Mouse (Mus musculus): Measurements from ENCODE around the gene Paqr6. TPM values are rescaled to one million over a fixed set of nuclear protein-coding genes. Genes with fewer than 3 reads are reported as not detected.

The Paqr6 gene
- polyA plus RNA-seq, 1 experiment from 2014 or later: 1.7 TPM

- WGBS: 2% methylated on average over 2 of the region's 2 CpGs
- peak; percentile 90 for DNase-seq (ENCODE audit: low spot score)
- Histone ChIP-seq H3K9me3 (no peaks in the 10 kb centered on the region), H3K36me3 (peaks cover 29% of the 10 kb centered on the region), H3K27me3 (ENCODE audit: insufficient read depth, poor library complexity, severe bottlenecking) (no peaks in the 10 kb centered on the region), H3K4me3 (no peak overlapping the region), H3K27ac (no peak overlapping the region), H3K4me1 (peaks cover 40% of the 10 kb centered on the region)
Observed at GRCm38 (mm10) chr3:88407090-88407489, 42.7 kb downstream of the Paqr6 start.

- Histone ChIP-seq H3K27ac (no peak overlapping the region), H3K4me3 (no peak overlapping the region), H3K27me3 (ENCODE audit: insufficient read depth, poor library complexity, severe bottlenecking) (no peaks in the 10 kb centered on the region), H3K4me1 (peaks cover 42% of the 10 kb centered on the region), H3K9me3 (no peaks in the 10 kb centered on the region), H3K36me3 (peaks cover 29% of the 10 kb centered on the region)
- peak; percentile 71 for DNase-seq (ENCODE audit: low spot score)
- WGBS: 58% methylated on average over 7 of the region's 7 CpGs
Observed at GRCm38 (mm10) chr3:88407529-88407928, 43.1 kb downstream of the Paqr6 start.

- Histone ChIP-seq H3K27me3 (ENCODE audit: insufficient read depth, poor library complexity, severe bottlenecking) (no peaks in the 10 kb centered on the region), H3K4me3 (peak overlapping the region; percentile 71), H3K9me3 (no peaks in the 10 kb centered on the region), H3K4me1 (peaks cover 42% of the 10 kb centered on the region), H3K36me3 (peaks cover 34% of the 10 kb centered on the region), H3K27ac (peak overlapping the region; percentile 97)
- DNase-seq (ENCODE audit: low spot score): no peak
- 72% methylated on average over 5 of the region's 5 CpGs for WGBS
Observed at GRCm38 (mm10) chr3:88408953-88409352, 44.6 kb downstream of the Paqr6 start.

- DNase-seq (ENCODE audit: low spot score): peak; percentile 97
- WGBS: under 1% methylated on average over 54 of the region's 54 CpGs
- H3K27ac ChIP-seq: peak within 1 kb of the TSS; percentile 97
- peaks cover 42% of the 10 kb centered on the region for H3K4me1 ChIP-seq
- peak within 1 kb of the TSS; percentile 71 for H3K4me3 ChIP-seq
- H3K9me3 ChIP-seq: no peaks in the 10 kb centered on the region
- peaks cover 37% of the 10 kb centered on the region for H3K36me3 ChIP-seq
- no peaks in the 10 kb centered on the region for H3K27me3 ChIP-seq (ENCODE audit: insufficient read depth, poor library complexity, severe bottlenecking)
Observed at GRCm38 (mm10) chr3:88409741-88410644, 45.6 kb downstream of the Paqr6 start, which contains the start of gene Pmf1. Pmf1 (minus strand) TSS chr3:88410331.

GRCm38 (mm10) chr3:88410645-88411031 lies 46.3 kb downstream of the Paqr6 start:
- WGBS: 21% methylated on average over 7 of the region's 7 CpGs
- H3K36me3 ChIP-seq: peaks cover 43% of the 10 kb centered on the region
- DNase-seq (ENCODE audit: low spot score): peak; percentile 76

GRCm38 (mm10) chr3:88411681-88412080 lies 47.3 kb downstream of the Paqr6 start:
- peak; percentile 75 for DNase-seq (ENCODE audit: low spot score)
- H3K36me3 ChIP-seq: peaks cover 54% of the 10 kb centered on the region
- no peaks in the 10 kb centered on the region for H3K9me3 ChIP-seq
- no peaks in the 10 kb centered on the region for H3K27me3 ChIP-seq (ENCODE audit: insufficient read depth, poor library complexity, severe bottlenecking)
- H3K27ac ChIP-seq: no peak overlapping the region
- 86% methylated on average over 4 of the region's 4 CpGs for WGBS
- H3K4me3 ChIP-seq: no peak overlapping the region
- peaks cover 50% of the 10 kb centered on the region for H3K4me1 ChIP-seq

More at GRCm38 (mm10) chr3:88410645-88411031, 46.3 kb downstream of the Paqr6 start:
- peak overlapping the region; percentile 71 for H3K4me3 ChIP-seq
- no peaks in the 10 kb centered on the region for H3K9me3 ChIP-seq
- no peaks in the 10 kb centered on the region for H3K27me3 ChIP-seq (ENCODE audit: insufficient read depth, poor library complexity, severe bottlenecking)
- peak overlapping the region; percentile 97 for H3K27ac ChIP-seq
- H3K4me1 ChIP-seq: peaks cover 45% of the 10 kb centered on the region

GRCm38 (mm10) chr3:88412636-88413035 lies 48.3 kb downstream of the Paqr6 start:
- Histone ChIP-seq H3K27me3 (ENCODE audit: insufficient read depth, poor library complexity, severe bottlenecking) (no peaks in the 10 kb centered on the region), H3K9me3 (no peaks in the 10 kb centered on the region), H3K4me1 (peaks cover 44% of the 10 kb centered on the region), H3K36me3 (peaks cover 61% of the 10 kb centered on the region), H3K27ac (no peak overlapping the region), H3K4me3 (no peak overlapping the region)
- 80% methylated on average over 11 of the region's 11 CpGs for WGBS
- DNase-seq (ENCODE audit: low spot score): peak; percentile 59

- Histone ChIP-seq H3K27me3 (ENCODE audit: insufficient read depth, poor library complexity, severe bottlenecking) (no peaks in the 10 kb centered on the region), H3K36me3 (peaks cover 88% of the 10 kb centered on the region), H3K4me3 (no peak overlapping the region), H3K27ac (peak overlapping the region; percentile 50; the same call in 1 of the 2 replicates), H3K9me3 (no peaks in the 10 kb centered on the region), H3K4me1 (peaks cover 27% of the 10 kb centered on the region)
- WGBS: 51% methylated on average over 4 of the region's 4 CpGs
- peak; percentile 74 for DNase-seq (ENCODE audit: low spot score)
Observed at GRCm38 (mm10) chr3:88415668-88416067, 51.3 kb downstream of the Paqr6 start.

- no peaks in the 10 kb centered on the region for H3K27me3 ChIP-seq (ENCODE audit: insufficient read depth, poor library complexity, severe bottlenecking)
- H3K9me3 ChIP-seq: no peaks in the 10 kb centered on the region
- DNase-seq (ENCODE audit: low spot score): no peak
- WGBS: 77% methylated on average over 6 of the region's 6 CpGs
- H3K27ac ChIP-seq: no peak overlapping the region
- peaks cover 79% of the 10 kb centered on the region for H3K36me3 ChIP-seq
- H3K4me1 ChIP-seq: peaks cover 24% of the 10 kb centered on the region
- H3K4me3 ChIP-seq: no peak overlapping the region
Observed at GRCm38 (mm10) chr3:88418016-88418415, 53.6 kb downstream of the Paqr6 start.

Other genes starting within 250 kb of the Paqr6 start
- gene Mef2d, start 222.2 kb upstream of the Paqr6 start, polyA plus RNA-seq (2016; fragmentation: Nextera tagmentation; extraction: Ambion mirVana): 35.8 and 47.3 TPM in 2 replicates
- gene Rhbg, start 109.9 kb upstream of the Paqr6 start, polyA plus RNA-seq (2016; fragmentation: Nextera tagmentation; extraction: Ambion mirVana): 0.09 and 8.2 TPM in 2 replicates
- gene Gm38392, start 77.4 kb upstream of the Paqr6 start, polyA plus RNA-seq (2016; fragmentation: Nextera tagmentation; extraction: Ambion mirVana): 0.29 and 0.43 TPM in 2 replicates
- gene Tsacc, start 67.6 kb upstream of the Paqr6 start, polyA plus RNA-seq (2016; fragmentation: Nextera tagmentation; extraction: Ambion mirVana): 14.0 and 17.0 TPM in 2 replicates
- 626 and 718 TPM in 2 replicates for gene Cct3, start 67.5 kb upstream of the Paqr6 start, polyA plus RNA-seq (2016; fragmentation: Nextera tagmentation; extraction: Ambion mirVana)
- 164 and 179 TPM in 2 replicates for gene Glmp, start 39.6 kb upstream of the Paqr6 start, polyA plus RNA-seq (2016; fragmentation: Nextera tagmentation; extraction: Ambion mirVana)
- 2.5 and 2.6 TPM in 2 replicates for gene Tmem79, start 28.4 kb upstream of the Paqr6 start, polyA plus RNA-seq (2016; fragmentation: Nextera tagmentation; extraction: Ambion mirVana)
- 64.5 and 76.0 TPM in 2 replicates for gene Smg5, start 28.3 kb upstream of the Paqr6 start, polyA plus RNA-seq (2016; fragmentation: Nextera tagmentation; extraction: Ambion mirVana)
- 0.44 TPM in 1 of 2 replicates, not detected in the other for gene Bglap3, start 8.2 kb downstream of the Paqr6 start, polyA plus RNA-seq (2016; fragmentation: Nextera tagmentation; extraction: Ambion mirVana)
- not detected in 2 replicates for gene Bglap2, start 14.1 kb downstream of the Paqr6 start, polyA plus RNA-seq (2016; fragmentation: Nextera tagmentation; extraction: Ambion mirVana)
- gene Bglap, start 19.9 kb downstream of the Paqr6 start, polyA plus RNA-seq (2016; fragmentation: Nextera tagmentation; extraction: Ambion mirVana): not detected in 2 replicates
- gene Pmf1, start 45.7 kb downstream of the Paqr6 start, polyA plus RNA-seq (2016; fragmentation: Nextera tagmentation; extraction: Ambion mirVana): 131 and 149 TPM in 2 replicates
- 16.8 and 17.5 TPM in 2 replicates for gene Slc25a44, start 60.6 kb downstream of the Paqr6 start, polyA plus RNA-seq (2016; fragmentation: Nextera tagmentation; extraction: Ambion mirVana)
- gene Sema4a, start 96.6 kb downstream of the Paqr6 start, polyA plus RNA-seq (2016; fragmentation: Nextera tagmentation; extraction: Ambion mirVana): 1.7 and 4.3 TPM in 2 replicates
- gene Lmna, start 145.4 kb downstream of the Paqr6 start, polyA plus RNA-seq (2016; fragmentation: Nextera tagmentation; extraction: Ambion mirVana): 57.7 and 80.7 TPM in 2 replicates
- 11.6 and 22.8 TPM in 2 replicates for gene Mex3a, start 167.8 kb downstream of the Paqr6 start, polyA plus RNA-seq (2016; fragmentation: Nextera tagmentation; extraction: Ambion mirVana)
- 1.1 and 1.6 TPM in 2 replicates for gene Rab25, start 183.7 kb downstream of the Paqr6 start, polyA plus RNA-seq (2016; fragmentation: Nextera tagmentation; extraction: Ambion mirVana)
- gene Lamtor2, start 188.5 kb downstream of the Paqr6 start, polyA plus RNA-seq (2016; fragmentation: Nextera tagmentation; extraction: Ambion mirVana): 154 and 190 TPM in 2 replicates
- 49.5 and 62.2 TPM in 2 replicates for gene Ubqln4, start 189.2 kb downstream of the Paqr6 start, polyA plus RNA-seq (2016; fragmentation: Nextera tagmentation; extraction: Ambion mirVana)
- gene Ssr2, start 211.3 kb downstream of the Paqr6 start, polyA plus RNA-seq (2016; fragmentation: Nextera tagmentation; extraction: Ambion mirVana): 184 and 207 TPM in 2 replicates
- gene Arhgef2, start 241.4 kb downstream of the Paqr6 start, polyA plus RNA-seq (2016; fragmentation: Nextera tagmentation; extraction: Ambion mirVana): 82.5 and 108 TPM in 2 replicates

All from heart, embryonic 10.5 days (tissue).